Mouse (Mus musculus) heart, adult 2 months (tissue): ENCODE results near the gene Dgkg.

ENCODE experiments used
- CTCF ChIP-seq: fragments of 200-600 bp; IDR thresholded peaks from 2 replicates; pipeline ENCODE4 v1.8.1; 2022; ENCODE audit warnings: antibody characterized with exemption, mild to moderate bottlenecking, moderate library complexity
- EP300 ChIP-seq: fragments of 200-500 bp; IDR thresholded peaks from 2 replicates; pipeline ENCODE4 v1.6.1; 2011; ENCODE audit warnings: low read depth, low read length, control low read depth; ENCODE audit not compliant: insufficient read depth
- POLR2A ChIP-seq: fragments of 200-500 bp; IDR thresholded peaks from 2 replicates; pipeline ENCODE4 v1.6.1; 2011; ENCODE audit warnings: mild to moderate bottlenecking, low read depth, low read length, control low read depth; ENCODE audit not compliant: insufficient read depth

DNA sequence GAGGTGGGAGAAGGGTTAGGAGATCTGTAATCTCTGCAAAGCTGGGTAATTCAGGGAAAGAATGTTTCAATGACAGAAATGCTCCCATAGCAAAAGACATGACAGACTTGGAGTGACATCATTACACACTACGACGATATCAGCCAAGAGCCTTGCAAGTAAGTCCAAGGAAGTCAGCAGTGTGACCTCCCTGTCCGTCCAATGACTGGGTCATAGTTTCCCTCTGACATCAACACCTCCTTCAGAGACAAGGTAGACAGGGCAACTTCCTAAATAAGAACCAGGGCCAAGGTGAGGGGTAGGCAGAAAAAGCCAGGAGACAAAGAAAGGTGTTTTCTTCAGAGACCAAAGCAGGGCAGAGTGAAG is 92.1 kb downstream of the Dgkg start:
- TF ChIP-seq CTCF (no peak), POLR2A (no peak), EP300 (no peak)
